Mouse (Mus musculus): ENCODE results near the gene Tbc1d1. TPM values are rescaled to one million over a fixed set of nuclear protein-coding genes. Genes with fewer than 3 reads are reported as not detected.
A peak's percentile ranks its signal among the peaks of the same experiment; 100 is the strongest.

Gene Tbc1d1
- total and polyA plus RNA-seq, 2 experiments: 2.2 to 8.1 TPM

DNA sequence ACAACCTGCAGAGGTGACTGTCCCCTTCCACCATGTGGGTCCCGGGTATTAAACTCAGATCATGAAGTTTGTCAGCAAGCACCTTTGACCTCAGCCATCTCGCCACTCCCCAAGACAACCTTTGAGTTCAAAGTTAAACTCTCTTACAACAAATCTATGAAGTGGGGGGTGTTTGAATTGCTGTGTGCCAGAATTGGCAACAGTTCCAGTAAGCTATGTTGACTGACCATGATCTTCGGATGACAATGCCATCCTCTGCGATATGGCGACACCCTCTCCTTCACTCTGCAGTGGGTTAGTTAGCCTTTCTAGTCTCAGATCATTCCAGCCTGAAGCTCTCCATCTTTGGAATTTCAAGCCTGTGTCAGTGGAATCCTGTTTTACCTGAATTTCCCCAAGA is 217.6 kb downstream of the Tbc1d1 start:
- 32% methylated on average over 5 of the region's 5 CpGs for WGBS
- Histone ChIP-seq H3K4me3 (ENCODE audit: insufficient read depth, low read depth, low read length) (no peak overlapping the region), H3K36me3 (ENCODE audit: control insufficient read depth, insufficient read depth, low read length) (no peaks in the 10 kb centered on the region), H3K27ac (replicated peaks; ENCODE audit: insufficient read depth, low read depth, low read length) (no peak overlapping the region), H3K27me3 (ENCODE audit: control insufficient read depth, insufficient read depth, low read length) (no peaks in the 10 kb centered on the region), H3K4me1 (ENCODE audit: control insufficient read depth, insufficient read depth, low read length) (peaks cover 7% of the 10 kb centered on the region), H3K79me2 (ENCODE audit: control insufficient read depth, insufficient read depth, low read length) (no peaks in the 10 kb centered on the region), H3K9ac (ENCODE audit: low read depth, low read length) (no peak overlapping the region)
- peak; percentile 68 for DNase-seq (ENCODE audit: extremely low read depth, low read depth, low spot score)
- no peak for TF ChIP-seq CTCF (IDR thresholded peaks at IDR 0.05; ENCODE audit: low read depth, low read length)
- TF ChIP-seq POLR2A (IDR thresholded peaks at IDR 0.05; ENCODE audit: extremely low read depth, insufficient read depth, low read length): no peak

- H3K79me2 ChIP-seq (ENCODE audit: control insufficient read depth, insufficient read depth, low read length): no peaks in the 10 kb centered on the region
- WGBS: 72% methylated on average over 3 of the region's 3 CpGs
- no peak for TF ChIP-seq POLR2A (IDR thresholded peaks at IDR 0.05; ENCODE audit: extremely low read depth, insufficient read depth, low read length)
- TF ChIP-seq CTCF (IDR thresholded peaks at IDR 0.05; ENCODE audit: low read depth, low read length): no peak
- peaks cover 21% of the 10 kb centered on the region for H3K4me1 ChIP-seq (ENCODE audit: control insufficient read depth, insufficient read depth, low read length)
- no peak overlapping the region for H3K27ac ChIP-seq (replicated peaks; ENCODE audit: insufficient read depth, low read depth, low read length)
- H3K27me3 ChIP-seq (ENCODE audit: control insufficient read depth, insufficient read depth, low read length): no peaks in the 10 kb centered on the region
- H3K4me3 ChIP-seq (ENCODE audit: insufficient read depth, low read depth, low read length): no peak overlapping the region
- no peak overlapping the region for H3K9ac ChIP-seq (ENCODE audit: low read depth, low read length)
- DNase-seq (ENCODE audit: extremely low read depth, low read depth, low spot score): no peak
- no peaks in the 10 kb centered on the region for H3K36me3 ChIP-seq (ENCODE audit: control insufficient read depth, insufficient read depth, low read length)
Observed at GRCm38 (mm10) chr5:64375851-64376250, 219.7 kb downstream of the Tbc1d1 start.

- DNase-seq (ENCODE audit: extremely low read depth, low read depth, low spot score): no peak
- H3K9ac ChIP-seq (ENCODE audit: low read depth, low read length): no peak overlapping the region
- no peak for TF ChIP-seq CTCF (IDR thresholded peaks at IDR 0.05; ENCODE audit: low read depth, low read length)
- TF ChIP-seq POLR2A (IDR thresholded peaks at IDR 0.05; ENCODE audit: extremely low read depth, insufficient read depth, low read length): no peak
- H3K36me3 ChIP-seq (ENCODE audit: control insufficient read depth, insufficient read depth, low read length): no peaks in the 10 kb centered on the region
- no peaks in the 10 kb centered on the region for H3K27me3 ChIP-seq (ENCODE audit: control insufficient read depth, insufficient read depth, low read length)
- peaks cover 21% of the 10 kb centered on the region for H3K4me1 ChIP-seq (ENCODE audit: control insufficient read depth, insufficient read depth, low read length)
- WGBS: 92% methylated on average over 7 of the region's 7 CpGs
- no peak overlapping the region for H3K4me3 ChIP-seq (ENCODE audit: insufficient read depth, low read depth, low read length)
- no peaks in the 10 kb centered on the region for H3K79me2 ChIP-seq (ENCODE audit: control insufficient read depth, insufficient read depth, low read length)
- no peak overlapping the region for H3K27ac ChIP-seq (replicated peaks; ENCODE audit: insufficient read depth, low read depth, low read length)
Observed at GRCm38 (mm10) chr5:64376466-64376865, 220.4 kb downstream of the Tbc1d1 start.

GRCm38 (mm10) chr5:64377705-64378104 is 221.6 kb downstream of the Tbc1d1 start:
- H3K4me1 ChIP-seq (ENCODE audit: control insufficient read depth, insufficient read depth, low read length): peaks cover 22% of the 10 kb centered on the region
- H3K27ac ChIP-seq (replicated peaks; ENCODE audit: insufficient read depth, low read depth, low read length): peak overlapping the region; percentile 2
- no peak overlapping the region for H3K9ac ChIP-seq (ENCODE audit: low read depth, low read length)
- no peak overlapping the region for H3K4me3 ChIP-seq (ENCODE audit: insufficient read depth, low read depth, low read length)
- no peaks in the 10 kb centered on the region for H3K79me2 ChIP-seq (ENCODE audit: control insufficient read depth, insufficient read depth, low read length)
- no peak for TF ChIP-seq CTCF (IDR thresholded peaks at IDR 0.05; ENCODE audit: low read depth, low read length)
- TF ChIP-seq POLR2A (IDR thresholded peaks at IDR 0.05; ENCODE audit: extremely low read depth, insufficient read depth, low read length): no peak
- DNase-seq (ENCODE audit: extremely low read depth, low read depth, low spot score): no peak
- 73% methylated on average over 8 of the region's 8 CpGs for WGBS
- H3K27me3 ChIP-seq (ENCODE audit: control insufficient read depth, insufficient read depth, low read length): no peaks in the 10 kb centered on the region
- H3K36me3 ChIP-seq (ENCODE audit: control insufficient read depth, insufficient read depth, low read length): no peaks in the 10 kb centered on the region

DNA sequence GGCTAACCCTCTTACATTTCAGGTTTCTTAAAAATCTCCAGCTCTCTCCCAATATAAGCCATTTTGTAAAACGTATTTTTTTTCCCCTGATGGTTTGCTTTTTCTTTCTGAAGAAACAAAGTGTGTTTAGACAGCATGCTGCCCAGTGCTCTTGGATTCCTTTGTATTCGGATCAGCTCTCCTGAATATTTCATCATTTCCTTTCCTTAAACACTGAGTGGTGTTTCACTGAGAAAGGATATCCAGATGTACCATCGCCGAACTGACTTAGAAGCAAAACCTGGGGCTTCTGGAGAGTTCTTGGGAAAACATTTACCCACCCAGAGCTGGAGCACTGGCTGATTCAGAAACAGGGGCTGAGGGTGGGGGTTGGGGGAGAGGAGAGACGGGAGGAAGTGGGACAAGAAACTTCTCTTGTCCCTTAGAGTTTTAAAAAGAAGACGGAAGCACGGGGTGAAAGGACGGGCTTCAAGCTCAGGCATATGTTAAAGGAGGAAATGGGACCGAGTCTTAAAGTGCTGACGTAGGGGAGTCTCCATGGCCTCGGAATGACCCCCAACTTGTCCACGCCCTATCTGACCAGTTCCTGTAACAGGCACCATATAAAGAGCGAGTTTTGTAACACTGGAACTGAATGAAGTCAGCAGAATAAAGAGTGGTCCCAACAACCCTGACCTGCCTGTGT is 222.6 kb downstream of the Tbc1d1 start:
- DNase-seq (ENCODE audit: extremely low read depth, low read depth, low spot score): peak; percentile 61
- H3K4me1 ChIP-seq (ENCODE audit: control insufficient read depth, insufficient read depth, low read length): peaks cover 20% of the 10 kb centered on the region
- H3K36me3 ChIP-seq (ENCODE audit: control insufficient read depth, insufficient read depth, low read length): no peaks in the 10 kb centered on the region
- WGBS: 64% methylated on average over 13 of the region's 13 CpGs
- no peaks in the 10 kb centered on the region for H3K27me3 ChIP-seq (ENCODE audit: control insufficient read depth, insufficient read depth, low read length)
- no peak overlapping the region for H3K9ac ChIP-seq (ENCODE audit: low read depth, low read length)
- H3K79me2 ChIP-seq (ENCODE audit: control insufficient read depth, insufficient read depth, low read length): no peaks in the 10 kb centered on the region
- TF ChIP-seq CTCF (IDR thresholded peaks at IDR 0.05; ENCODE audit: low read depth, low read length) (no peak), POLR2A (IDR thresholded peaks at IDR 0.05; ENCODE audit: extremely low read depth, insufficient read depth, low read length) (no peak)
- H3K4me3 ChIP-seq (ENCODE audit: insufficient read depth, low read depth, low read length): no peak overlapping the region
- peak overlapping the region; percentile 68 for H3K27ac ChIP-seq (replicated peaks; ENCODE audit: insufficient read depth, low read depth, low read length)

- DNase-seq (ENCODE audit: extremely low read depth, low read depth, low spot score): no peak
- Histone ChIP-seq H3K79me2 (ENCODE audit: control insufficient read depth, insufficient read depth, low read length) (no peaks in the 10 kb centered on the region), H3K27ac (replicated peaks; ENCODE audit: insufficient read depth, low read depth, low read length) (peak overlapping the region; percentile 68), H3K36me3 (ENCODE audit: control insufficient read depth, insufficient read depth, low read length) (no peaks in the 10 kb centered on the region), H3K27me3 (ENCODE audit: control insufficient read depth, insufficient read depth, low read length) (no peaks in the 10 kb centered on the region), H3K4me1 (ENCODE audit: control insufficient read depth, insufficient read depth, low read length) (peaks cover 15% of the 10 kb centered on the region), H3K4me3 (ENCODE audit: insufficient read depth, low read depth, low read length) (no peak overlapping the region), H3K9ac (ENCODE audit: low read depth, low read length) (no peak overlapping the region)
- 83% methylated on average over 5 of the region's 5 CpGs for WGBS
- no peak for TF ChIP-seq POLR2A (IDR thresholded peaks at IDR 0.05; ENCODE audit: extremely low read depth, insufficient read depth, low read length)
- TF ChIP-seq CTCF (IDR thresholded peaks at IDR 0.05; ENCODE audit: low read depth, low read length): no peak
Observed at GRCm38 (mm10) chr5:64379829-64380228, 223.7 kb downstream of the Tbc1d1 start.

Measured in liver, adult 2 months (tissue).